ENCODE assay signal across 9 mouse cellular contexts in the genomic region with DNA sequence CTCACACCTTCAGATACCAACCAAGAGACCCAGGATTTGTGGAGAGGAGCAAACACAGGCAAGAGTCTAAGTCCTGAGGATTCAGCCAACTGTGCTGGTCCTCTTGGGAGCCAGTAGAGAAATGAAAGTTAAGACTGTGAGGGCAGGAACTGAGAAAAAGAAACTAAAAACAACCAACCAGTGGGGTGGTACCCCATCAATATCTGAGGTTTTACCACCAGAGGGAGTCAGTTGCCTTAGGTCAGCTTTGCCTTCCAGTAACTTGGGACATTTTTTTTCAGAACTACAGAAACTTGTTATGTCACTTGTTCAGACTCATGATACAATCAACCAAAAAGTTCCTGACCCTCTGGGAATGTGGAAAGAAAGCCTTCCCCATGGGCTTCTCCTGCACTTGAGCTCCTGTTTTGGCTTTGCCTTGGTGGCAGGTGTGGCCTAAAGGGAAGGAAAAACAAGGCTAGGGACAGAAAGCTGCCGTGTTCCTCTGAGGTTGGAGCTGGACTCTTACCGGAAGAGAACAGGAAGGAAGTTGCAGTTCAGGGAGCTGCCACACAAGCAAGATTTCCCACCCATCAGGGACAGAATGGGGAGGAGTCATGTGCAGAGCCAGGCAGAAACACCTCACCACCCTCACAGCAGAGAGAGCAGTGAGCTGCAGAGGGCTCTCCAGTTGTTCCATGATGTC. TPM values are rescaled to one million over a fixed set of nuclear protein-coding genes. Genes with fewer than 3 reads are reported as not detected.
DNase-seq lines count a peak whose midpoint lies in the region; ATAC-seq and TF ChIP-seq lines count a peak whose summit lies in the region.
"Had no signal": no experiment of that assay in that cellular context is flagged by ENCODE, and none has a peak within 500 bp of the region (broad histone marks: within the 10 kb centered on the region; RNA-seq: fewer than 3 reads in every experiment).

No protein-coding gene starts in this region.

- TF ChIP-seq EP300 in liver, embryonic 14.5 days (IDR thresholded peaks at IDR 0.05; ENCODE audit: low read depth), result no peak

- intact Hi-C loops in gastrocnemius, adult 2 months (cut with DNase I), result no loop called here
- intact Hi-C loops in gastrocnemius, postnatal 14 days (cut with DNase I; ENCODE audit: low total_unique reads), result loop anchor here (2.0 kb wide), 1 partner anchor 63 kb away; no protein-coding TSS in a partner anchor

- DNase-seq in gastrocnemius, adult 2 months, result peak; percentile 25
- no peak for DNase-seq in gastrocnemius, postnatal 14 days
- peak; percentile 49 for DNase-seq in ZHBTc4 (ENCODE audit: low read depth, low spot score)
- DNase-seq in liver, embryonic 14.5 days (ENCODE audit: low read depth in 3 of 3, low spot score in 3 of 3), result peak in 2 of 3 experiments; percentile 26 to 29
- peak; percentile 87 for DNase-seq in splenic B cell, adult 2 months (ENCODE audit: low read depth, low spot score)
- no peak for DNase-seq in urinary bladder, postnatal 4 days (ENCODE audit: low spot score in 2 of 2)
- no peak for DNase-seq in right cerebral cortex, postnatal 4 days

- peak overlapping the region; percentile 59 for H3K4me3 ChIP-seq in gastrocnemius, adult 2 months
- no peak overlapping the region for H3K4me3 ChIP-seq in heart, embryonic 13.5 days
- H3K4me3 ChIP-seq in liver, embryonic 14.5 days (ENCODE audit: insufficient read depth in 1 of 2, low read depth in 2 of 2, low read length in 2 of 2), result 0 out of 4 replicates have a peak overlapping the region, but pooled peaks of 1 of the 2 experiments have one; percentile 9
- H3K4me3 ChIP-seq: midbrain, embryonic 12.5 days had no signal

- ATAC-seq in heart, embryonic 13.5 days (ENCODE audit: extremely low read depth, insufficient number of reproducible peaks, low FRiP score, low TSS enrichment), result peak; percentile 14; the same call in 1 of the 2 replicates
- ATAC-seq in liver, embryonic 14.5 days (ENCODE audit: insufficient read depth), result peak; percentile 60

- peak; percentile 42; the same call in 1 of the 2 replicates for TF ChIP-seq CTCF in gastrocnemius, adult 2 months (IDR thresholded peaks at IDR 0.05)
- peak; percentile 23; the same call in 1 of the 2 replicates for TF ChIP-seq CTCF in liver, embryonic 14.5 days (IDR thresholded peaks at IDR 0.05; ENCODE audit: low read depth)

- no peaks in the 10 kb centered on the region for H3K4me1 ChIP-seq in heart, embryonic 13.5 days
- no peaks in the 10 kb centered on the region; a peak in 1 of 4 replicates for H3K4me1 ChIP-seq in liver, embryonic 14.5 days (replicated peaks; ENCODE audit: control insufficient read depth in 2 of 2, insufficient read depth in 2 of 2, low read length in 1 of 2)
- H3K4me1 ChIP-seq: midbrain, embryonic 12.5 days had no signal

- peak overlapping the region; percentile 71 for H3K27ac ChIP-seq in gastrocnemius, adult 2 months
- peak overlapping the region; percentile 5; the same call in 1 of the 2 replicates for H3K27ac ChIP-seq in heart, embryonic 13.5 days (replicated peaks)
- H3K27ac ChIP-seq in liver, embryonic 14.5 days, result no peak overlapping the region
- H3K27ac ChIP-seq: midbrain, embryonic 12.5 days had no signal

- H3K9me3 ChIP-seq in heart, embryonic 13.5 days, result no peaks in the 10 kb centered on the region
- H3K9me3 ChIP-seq in liver, embryonic 14.5 days (ENCODE audit: control insufficient read depth, low read length), result no peaks in the 10 kb centered on the region
- H3K9me3 ChIP-seq: midbrain, embryonic 12.5 days had no signal

- no peaks in the 10 kb centered on the region for H3K36me3 ChIP-seq in heart, embryonic 13.5 days
- no peaks in the 10 kb centered on the region for H3K36me3 ChIP-seq in liver, embryonic 14.5 days (replicated peaks; ENCODE audit: control insufficient read depth, insufficient read depth, low read depth)
- H3K36me3 ChIP-seq in splenic B cell, adult 2 months (ENCODE audit: control insufficient read depth, insufficient read depth, low read length, poor library complexity, severe bottlenecking), result peaks cover 6% of the 10 kb centered on the region
- H3K36me3 ChIP-seq: midbrain, embryonic 12.5 days had no signal

- H3K4me2 ChIP-seq in heart, embryonic 13.5 days, result peak overlapping the region; percentile 5
- H3K4me2 ChIP-seq in liver, embryonic 14.5 days (ENCODE audit: low read depth), result peak overlapping the region; percentile 28; the same call in 1 of the 2 replicates
- H3K4me2 ChIP-seq: midbrain, embryonic 12.5 days had no signal

- H3K27me3 ChIP-seq in heart, embryonic 13.5 days (replicated peaks), result no peaks in the 10 kb centered on the region
- H3K27me3 ChIP-seq in liver, embryonic 14.5 days (ENCODE audit: control insufficient read depth, insufficient read depth, low read length), result no peaks in the 10 kb centered on the region
- no peaks in the 10 kb centered on the region for H3K27me3 ChIP-seq in splenic B cell, adult 2 months (ENCODE audit: control insufficient read depth, insufficient read depth, low read length, poor library complexity, severe bottlenecking)
- H3K27me3 ChIP-seq: midbrain, embryonic 12.5 days had no signal

- H3K9ac ChIP-seq in heart, embryonic 13.5 days, result no peak overlapping the region
- no peak overlapping the region for H3K9ac ChIP-seq in liver, embryonic 14.5 days (replicated peaks)
- H3K9ac ChIP-seq: midbrain, embryonic 12.5 days had no signal

- 48% methylated on average over 2 of the region's 2 CpGs for WGBS in heart, embryonic 13.5 days
- WGBS in liver, embryonic 14.5 days (ENCODE audit: insufficient replicate concordance), result 9% methylated on average over 2 of the region's 2 CpGs

RNA-seq across cellular contexts. Expression of a gene that starts 18.9 kb away (rescaled TPM):
- total RNA-seq in gastrocnemius, adult 2 months (2021), result 1 to 10 TPM in 1 of 2 experiments, under 1 TPM in 1; 0.64 to 1.5 TPM
- under 1 TPM; 0.72 to 0.80 TPM for total RNA-seq in gastrocnemius, postnatal 14 days (2021)
- polyA plus RNA-seq in heart, embryonic 13.5 days (2015; fragmentation: Nextera tagmentation; extraction: Ambion mirVana), result 1.0 TPM in 2 replicates
- 1.0 and 1.5 TPM in 2 replicates for polyA plus RNA-seq in liver, embryonic 14.5 days (2012; rRNA removed)
- 1.9 and 2.0 TPM in 2 replicates for polyA plus RNA-seq in liver, embryonic 14.5 days (2014; fragmentation: Nextera tagmentation; extraction: Ambion mirVana)

RNA-seq across cellular contexts. Expression of a gene that starts 45.5 kb away (rescaled TPM):
- under 1 TPM in 1 of 2 experiments, not detected in 1; 0.25 TPM for total RNA-seq in gastrocnemius, adult 2 months (2021)
- total RNA-seq in gastrocnemius, postnatal 14 days (2021), result under 1 TPM in 1 of 2 experiments, not detected in 1; 0.16 TPM
- polyA plus RNA-seq in heart, embryonic 13.5 days (2015; fragmentation: Nextera tagmentation; extraction: Ambion mirVana), result 0.11 and 0.16 TPM in 2 replicates
- 0.10 and 0.19 TPM in 2 replicates for polyA plus RNA-seq in liver, embryonic 14.5 days (2012; rRNA removed)
- 0.15 and 0.20 TPM in 2 replicates for polyA plus RNA-seq in liver, embryonic 14.5 days (2014; fragmentation: Nextera tagmentation; extraction: Ambion mirVana)

Comparison
In these comparisons a context has a peak if more than half of its experiments do, and no peak if none do; other contexts are left out.
1. DNase-seq: peak in gastrocnemius, adult 2 months (single experiment), ZHBTc4 (single experiment), liver, embryonic 14.5 days (2 of 3) and splenic B cell, adult 2 months (single experiment); none in gastrocnemius, postnatal 14 days (single experiment), urinary bladder, postnatal 4 days (0 of 2) and right cerebral cortex, postnatal 4 days (single experiment).